Mouse (Mus musculus) liver, adult 2 months (tissue): ENCODE results near the gene Sept9. TPM values are rescaled to one million over a fixed set of nuclear protein-coding genes. Genes with fewer than 3 reads are reported as not detected.
A peak's percentile ranks its signal among the peaks of the same experiment; 100 is the strongest.

Source experiments
- DNase-seq: peaks from one replicate; pipeline ENCODE4 v3.0.0-alpha.2; 2011; ENCODE audit warnings: low read depth, low spot score; ENCODE audit errors: extremely low read depth
- H3K27ac ChIP-seq: fragments of 200-500 bp; replicated peaks from 2 replicates; pipeline ENCODE4 v1.5.1; 2012; ENCODE audit warnings: low read depth, mild to moderate bottlenecking, control low read depth, inconsistent platforms, low read length; ENCODE audit not compliant: insufficient read depth
- H3K27me3 ChIP-seq: fragments of 200-500 bp; 2 replicates; pipeline ENCODE4 v1.6.1; 2012; ENCODE audit warnings: mild to moderate bottlenecking, moderate library complexity, low read length, inconsistent platforms; ENCODE audit not compliant: control insufficient read depth, insufficient read depth
- H3K36me3 ChIP-seq: fragments of 200-500 bp; 2 replicates; pipeline ENCODE4 v1.6.1; 2012; ENCODE audit warnings: low read length, inconsistent platforms; ENCODE audit not compliant: control insufficient read depth, insufficient read depth
- H3K4me1 ChIP-seq: fragments of 200-500 bp; 2 replicates; pipeline ENCODE4 v1.6.1; 2011; ENCODE audit warnings: low read length; ENCODE audit not compliant: control insufficient read depth, insufficient read depth
- H3K4me3 ChIP-seq: fragments of 200-500 bp; 2 replicates; pipeline ENCODE4 v1.5.1; 2011; ENCODE audit warnings: low read depth, mild to moderate bottlenecking, control low read depth, low read length, moderate library complexity; ENCODE audit not compliant: insufficient read depth
- H3K79me2 ChIP-seq: fragments of 200-500 bp; 2 replicates; pipeline ENCODE4 v1.6.1; 2012; ENCODE audit warnings: inconsistent platforms, mild to moderate bottlenecking, low read length, moderate library complexity; ENCODE audit not compliant: control insufficient read depth, insufficient read depth
- H3K9ac ChIP-seq: fragments of 200-500 bp; 2 replicates; pipeline ENCODE4 v1.6.1; 2012; ENCODE audit warnings: low read depth, mild to moderate bottlenecking, control low read depth, inconsistent platforms, low read length
- CTCF ChIP-seq: fragments of 200-500 bp; IDR thresholded peaks from 2 replicates; pipeline ENCODE4 v1.5.1; 2011; ENCODE audit warnings: low read depth, low read length, control low read depth
- POLR2A ChIP-seq: fragments of 200-500 bp; IDR thresholded peaks from 2 replicates; pipeline ENCODE4 v1.6.1; 2011; ENCODE audit warnings: low read length, control low read depth; ENCODE audit not compliant: insufficient read depth; ENCODE audit errors: extremely low read depth
- WGBS: fragments of 180-500 bp; shearing (Covaris S2); methylation state at CpG from one replicate; pipeline ENCODE4 v1.1.7; 2018; 5-methylcytosine and 5-hydroxymethylcytosine counted together
- polyA plus RNA-seq: library from polyadenylated mRNA; depleted of rRNA; stranded (reverse); fragments of >200 nt; gene quantifications from 2 replicates; pipeline ENCODE4 v1.2.3, GENCODE M21; 2012
- total RNA-seq: library from RNA; depleted of rRNA; stranded (reverse); fragments of >200 nt; gene quantifications from 2 replicates; pipeline ENCODE4 v1.2.3, GENCODE M21; 2014

The Sept9 gene
- total and polyA plus RNA-seq, 2 experiments = 18.8 to 21.2 TPM

GRCm38 (mm10) chr11:117398191-117398590, 198.7 kb downstream of the Sept9 start:
- DNase-seq = no peak
- TF ChIP-seq CTCF = no peak
- TF ChIP-seq POLR2A = no peak
- Histone ChIP-seq H3K9ac (no peak overlapping the region), H3K36me3 (no peaks in the 10 kb centered on the region), H3K79me2 (no peaks in the 10 kb centered on the region), H3K4me3 (no peak overlapping the region), H3K4me1 (no peaks in the 10 kb centered on the region), H3K27me3 (no peaks in the 10 kb centered on the region; the same call in 1 of the 2 replicates), H3K27ac (no peak overlapping the region)
- 41% methylated on average over 7 of the region's 7 CpGs for WGBS

- Histone ChIP-seq H3K27ac (no peak overlapping the region), H3K4me3 (no peak overlapping the region), H3K9ac (no peak overlapping the region), H3K79me2 (no peaks in the 10 kb centered on the region), H3K4me1 (no peaks in the 10 kb centered on the region), H3K36me3 (no peaks in the 10 kb centered on the region), H3K27me3 (no peaks in the 10 kb centered on the region)
- 89% methylated on average over 10 of the region's 10 CpGs for WGBS
- no peak for TF ChIP-seq POLR2A
- peak; percentile 18; the same call in 1 of the 2 replicates for TF ChIP-seq CTCF
- DNase-seq = no peak
Measured at GRCm38 (mm10) chr11:117401583-117402367, 202.3 kb downstream of the Sept9 start.

GRCm38 (mm10) chr11:117402550-117402949, 203.1 kb downstream of the Sept9 start:
- no peaks in the 10 kb centered on the region for H3K4me1 ChIP-seq
- TF ChIP-seq POLR2A (no peak), CTCF (no peak)
- no peaks in the 10 kb centered on the region for H3K36me3 ChIP-seq
- DNase-seq = no peak
- H3K9ac ChIP-seq = no peak overlapping the region
- no peak overlapping the region for H3K4me3 ChIP-seq
- 60% methylated on average over 11 of the region's 11 CpGs for WGBS
- H3K27ac ChIP-seq = no peak overlapping the region
- no peaks in the 10 kb centered on the region; the same call in 1 of the 2 replicates for H3K27me3 ChIP-seq
- H3K79me2 ChIP-seq = no peaks in the 10 kb centered on the region

GRCm38 (mm10) chr11:117403073-117403472, 203.6 kb downstream of the Sept9 start:
- H3K9ac ChIP-seq = no peak overlapping the region
- H3K27me3 ChIP-seq = no peaks in the 10 kb centered on the region; the same call in 1 of the 2 replicates
- H3K4me3 ChIP-seq = no peak overlapping the region
- no peaks in the 10 kb centered on the region for H3K4me1 ChIP-seq
- H3K79me2 ChIP-seq = no peaks in the 10 kb centered on the region
- WGBS = 80% methylated on average over 6 of the region's 6 CpGs
- H3K27ac ChIP-seq = no peak overlapping the region
- TF ChIP-seq POLR2A = no peak
- no peak for DNase-seq
- H3K36me3 ChIP-seq = no peaks in the 10 kb centered on the region

- Histone ChIP-seq H3K4me3 (no peak overlapping the region), H3K79me2 (no peaks in the 10 kb centered on the region), H3K9ac (no peak overlapping the region), H3K27ac (no peak overlapping the region), H3K36me3 (no peaks in the 10 kb centered on the region), H3K27me3 (no peaks in the 10 kb centered on the region; the same call in 1 of the 2 replicates), H3K4me1 (no peaks in the 10 kb centered on the region)
- TF ChIP-seq CTCF = no peak
- TF ChIP-seq POLR2A = no peak
- WGBS = 48% methylated on average over 7 of the region's 7 CpGs
- no peak for DNase-seq
Measured at GRCm38 (mm10) chr11:117403781-117404180, 204.3 kb downstream of the Sept9 start.

DNA sequence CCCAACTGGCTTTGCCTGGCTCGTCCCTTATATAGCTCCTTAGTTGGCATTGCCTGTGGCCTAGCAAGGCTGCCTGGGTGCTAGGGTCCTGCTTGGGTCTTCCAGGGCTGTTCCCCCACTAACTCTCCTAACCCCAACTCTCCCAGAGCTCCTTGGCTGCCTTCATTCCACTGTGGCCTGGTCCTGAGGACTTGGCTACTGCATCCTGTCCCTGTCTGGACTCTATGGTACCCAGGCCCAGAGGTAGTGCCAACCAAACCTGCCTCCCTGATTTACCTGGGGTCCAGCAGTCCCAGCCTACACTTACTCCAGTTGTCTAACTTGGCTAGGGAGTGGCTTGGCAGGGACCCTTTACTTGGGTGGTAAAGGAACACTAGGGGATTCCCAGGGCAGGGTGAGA, 207.2 kb downstream of the Sept9 start:
- TF ChIP-seq POLR2A (no peak), CTCF (no peak)
- Histone ChIP-seq H3K27me3 (peaks cover 5% of the 10 kb centered on the region; the same call in 1 of the 2 replicates), H3K27ac (no peak overlapping the region), H3K4me3 (no peak overlapping the region), H3K9ac (no peak overlapping the region), H3K79me2 (no peaks in the 10 kb centered on the region), H3K4me1 (no peaks in the 10 kb centered on the region), H3K36me3 (no peaks in the 10 kb centered on the region)
- no peak for DNase-seq
- WGBS = 100% methylated on average over 1 of the region's 1 CpGs
